Mouse (Mus musculus) liver, adult 2 months (tissue): ENCODE data around the gene Emd. TPM values are rescaled to one million over a fixed set of nuclear protein-coding genes. Genes with fewer than 3 reads are reported as not detected.
A peak's percentile ranks its signal among the peaks of the same experiment; 100 is the strongest.

Source experiments
- DNase-seq: peaks from one replicate; pipeline ENCODE4 v3.0.0-alpha.2; 2011; ENCODE audit warnings: low read depth, low spot score; ENCODE audit errors: extremely low read depth
- H3K27ac ChIP-seq: fragments of 200-500 bp; replicated peaks from 2 replicates; pipeline ENCODE4 v1.5.1; 2012; ENCODE audit warnings: low read depth, mild to moderate bottlenecking, control low read depth, inconsistent platforms, low read length; ENCODE audit not compliant: insufficient read depth
- H3K27me3 ChIP-seq: fragments of 200-500 bp; 2 replicates; pipeline ENCODE4 v1.6.1; 2012; ENCODE audit warnings: mild to moderate bottlenecking, moderate library complexity, low read length, inconsistent platforms; ENCODE audit not compliant: control insufficient read depth, insufficient read depth
- H3K36me3 ChIP-seq: fragments of 200-500 bp; 2 replicates; pipeline ENCODE4 v1.6.1; 2012; ENCODE audit warnings: low read length, inconsistent platforms; ENCODE audit not compliant: control insufficient read depth, insufficient read depth
- H3K4me1 ChIP-seq: fragments of 200-500 bp; 2 replicates; pipeline ENCODE4 v1.6.1; 2011; ENCODE audit warnings: low read length; ENCODE audit not compliant: control insufficient read depth, insufficient read depth
- H3K4me3 ChIP-seq: fragments of 200-500 bp; 2 replicates; pipeline ENCODE4 v1.5.1; 2011; ENCODE audit warnings: low read depth, mild to moderate bottlenecking, control low read depth, low read length, moderate library complexity; ENCODE audit not compliant: insufficient read depth
- H3K79me2 ChIP-seq: fragments of 200-500 bp; 2 replicates; pipeline ENCODE4 v1.6.1; 2012; ENCODE audit warnings: inconsistent platforms, mild to moderate bottlenecking, low read length, moderate library complexity; ENCODE audit not compliant: control insufficient read depth, insufficient read depth
- H3K9ac ChIP-seq: fragments of 200-500 bp; 2 replicates; pipeline ENCODE4 v1.6.1; 2012; ENCODE audit warnings: low read depth, mild to moderate bottlenecking, control low read depth, inconsistent platforms, low read length
- CTCF ChIP-seq: fragments of 200-500 bp; IDR thresholded peaks from 2 replicates; pipeline ENCODE4 v1.5.1; 2011; ENCODE audit warnings: low read depth, low read length, control low read depth
- POLR2A ChIP-seq: fragments of 200-500 bp; IDR thresholded peaks from 2 replicates; pipeline ENCODE4 v1.6.1; 2011; ENCODE audit warnings: low read length, control low read depth; ENCODE audit not compliant: insufficient read depth; ENCODE audit errors: extremely low read depth
- WGBS: fragments of 180-500 bp; shearing (Covaris S2); methylation state at CpG from one replicate; pipeline ENCODE4 v1.1.7; 2018; 5-methylcytosine and 5-hydroxymethylcytosine counted together
- polyA plus RNA-seq: library from polyadenylated mRNA; depleted of rRNA; stranded (reverse); fragments of >200 nt; gene quantifications from 2 replicates; pipeline ENCODE4 v1.2.3, GENCODE M21; 2012
- total RNA-seq: library from RNA; depleted of rRNA; stranded (reverse); fragments of >200 nt; gene quantifications from 2 replicates; pipeline ENCODE4 v1.2.3, GENCODE M21; 2014

The Emd gene
- total and polyA plus RNA-seq, 2 experiments, result 10.2 to 38.8 TPM

DNA sequence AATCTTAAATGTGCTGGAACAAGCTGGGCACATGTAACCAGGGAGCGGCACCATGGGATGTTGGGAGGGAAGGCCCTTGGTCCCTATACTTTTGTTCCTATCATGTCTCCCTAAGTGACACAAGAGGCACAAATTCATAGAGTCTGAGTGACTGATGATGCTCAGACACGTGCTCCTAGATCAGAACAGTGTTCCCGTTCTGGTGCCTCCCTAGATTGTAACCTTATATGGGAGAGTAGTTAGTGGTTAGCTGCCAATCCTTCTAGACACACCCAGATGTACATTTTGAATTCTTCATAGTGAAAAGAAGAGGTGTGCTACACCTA is 15.2 kb downstream of the Emd start:
- H3K79me2 ChIP-seq, result no peaks in the 10 kb centered on the region
- peak overlapping the region; percentile 70 for H3K4me3 ChIP-seq
- TF ChIP-seq POLR2A (no peak), CTCF (no peak)
- DNase-seq, result no peak
- H3K4me1 ChIP-seq, result peaks cover 3% of the 10 kb centered on the region; the same call in 1 of the 2 replicates
- no peaks in the 10 kb centered on the region for H3K27me3 ChIP-seq
- H3K36me3 ChIP-seq, result peaks cover 14% of the 10 kb centered on the region
- 24% methylated on average over 3 of the region's 3 CpGs for whole genome bisulfite sequencing
- H3K27ac ChIP-seq, result peak overlapping the region; percentile 93
- H3K9ac ChIP-seq, result peak overlapping the region; percentile 77

DNA sequence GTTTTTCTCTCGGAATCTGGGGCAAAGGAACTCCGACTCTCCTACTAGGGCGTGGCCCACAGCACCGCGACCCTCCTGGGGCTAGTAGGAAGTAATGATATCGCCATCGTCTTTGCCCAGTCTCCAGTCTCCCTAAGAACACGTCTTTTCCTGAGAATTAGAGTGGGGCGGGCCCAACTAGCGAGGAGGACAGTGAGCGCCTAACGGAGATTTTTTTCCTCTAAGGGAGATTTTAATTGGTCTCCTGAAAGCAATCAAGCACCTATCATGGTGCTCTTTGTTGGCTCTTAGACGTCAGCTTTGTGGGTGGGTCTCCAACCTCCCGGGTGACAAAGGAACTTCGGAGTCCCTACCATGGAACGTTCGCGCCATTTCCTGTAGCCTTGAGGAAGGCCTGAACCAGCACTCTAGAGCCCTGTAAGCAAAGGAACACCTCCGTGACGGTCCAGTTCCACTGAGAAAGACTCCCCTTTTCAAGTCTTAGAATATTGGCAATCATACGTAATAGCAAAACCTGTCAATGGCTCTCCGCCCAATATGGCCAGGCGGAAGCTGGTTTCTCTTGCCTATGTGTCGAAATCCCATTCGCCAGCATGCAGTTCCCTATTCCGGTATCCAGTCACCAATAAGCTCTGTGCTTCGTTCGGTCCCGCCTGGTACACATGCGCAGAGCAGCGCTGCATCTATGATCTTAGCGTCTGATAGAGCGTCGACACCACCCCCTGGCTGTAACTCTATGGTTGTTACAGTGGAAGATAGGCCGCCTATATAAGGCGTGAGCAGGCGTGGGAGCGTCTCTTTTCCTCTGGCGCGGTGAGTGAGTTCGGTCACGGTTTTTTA is 15.8 kb downstream of the Emd start, which contains the start of gene Rpl10:
TSS of gene Rpl10 (plus strand) at position 751 of the 840 bp plus-strand sequence.
- TF ChIP-seq CTCF (0 out of 2 replicates have a peak, but pooled peaks have one; percentile 1), POLR2A (peak; percentile 84)
- Histone ChIP-seq H3K79me2 (no peaks in the 10 kb centered on the region), H3K27ac (peak within 1 kb of the TSS; percentile 99), H3K27me3 (no peaks in the 10 kb centered on the region), H3K9ac (peak within 1 kb of the TSS; percentile 92), H3K4me3 (peak within 1 kb of the TSS; percentile 98), H3K4me1 (peaks cover 3% of the 10 kb centered on the region; the same call in 1 of the 2 replicates), H3K36me3 (peaks cover 14% of the 10 kb centered on the region)
- WGBS, result under 1% methylated on average over 42 of the region's 42 CpGs
- peak; percentile 94 for DNase-seq

DNA sequence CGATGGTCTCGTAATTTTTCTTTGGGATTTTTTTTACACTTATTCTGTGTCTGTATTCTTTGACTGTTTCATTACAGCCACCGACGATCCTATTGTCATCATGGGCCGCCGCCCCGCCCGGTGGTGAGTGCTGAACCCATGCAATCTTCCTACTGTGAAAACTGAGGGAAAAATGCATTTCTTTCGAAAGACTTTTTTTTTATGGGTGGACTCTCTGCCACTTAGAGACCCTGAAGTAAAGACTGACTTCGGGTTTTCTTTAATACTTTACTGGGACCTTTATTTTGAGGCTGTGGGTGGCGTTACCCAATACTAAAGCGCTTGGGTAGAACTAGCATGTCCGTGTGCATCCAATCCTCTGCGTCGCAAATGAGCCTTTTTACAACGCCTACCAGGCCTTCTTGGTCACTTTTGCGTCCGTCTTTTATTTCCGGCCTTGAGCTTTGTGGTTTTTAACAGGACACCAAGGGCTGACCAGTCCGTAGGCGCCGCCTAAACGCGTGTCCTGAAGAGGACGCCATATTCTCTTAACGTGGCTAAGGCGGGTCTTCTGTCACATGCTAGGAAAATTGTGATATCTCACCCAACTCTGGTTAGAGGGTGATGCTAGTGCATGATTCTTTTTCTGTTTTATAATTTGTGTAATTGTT is 16.5 kb downstream of the Emd start:
- Histone ChIP-seq H3K27me3 (no peaks in the 10 kb centered on the region), H3K27ac (peak overlapping the region; percentile 92), H3K4me1 (peaks cover 3% of the 10 kb centered on the region; the same call in 1 of the 2 replicates), H3K36me3 (peaks cover 14% of the 10 kb centered on the region), H3K4me3 (peak overlapping the region; percentile 98), H3K79me2 (no peaks in the 10 kb centered on the region), H3K9ac (peak overlapping the region; percentile 92)
- WGBS, result under 1% methylated on average over 27 of the region's 27 CpGs
- DNase-seq, result peak; percentile 32
- no peak for TF ChIP-seq POLR2A
- no peak for TF ChIP-seq CTCF

DNA sequence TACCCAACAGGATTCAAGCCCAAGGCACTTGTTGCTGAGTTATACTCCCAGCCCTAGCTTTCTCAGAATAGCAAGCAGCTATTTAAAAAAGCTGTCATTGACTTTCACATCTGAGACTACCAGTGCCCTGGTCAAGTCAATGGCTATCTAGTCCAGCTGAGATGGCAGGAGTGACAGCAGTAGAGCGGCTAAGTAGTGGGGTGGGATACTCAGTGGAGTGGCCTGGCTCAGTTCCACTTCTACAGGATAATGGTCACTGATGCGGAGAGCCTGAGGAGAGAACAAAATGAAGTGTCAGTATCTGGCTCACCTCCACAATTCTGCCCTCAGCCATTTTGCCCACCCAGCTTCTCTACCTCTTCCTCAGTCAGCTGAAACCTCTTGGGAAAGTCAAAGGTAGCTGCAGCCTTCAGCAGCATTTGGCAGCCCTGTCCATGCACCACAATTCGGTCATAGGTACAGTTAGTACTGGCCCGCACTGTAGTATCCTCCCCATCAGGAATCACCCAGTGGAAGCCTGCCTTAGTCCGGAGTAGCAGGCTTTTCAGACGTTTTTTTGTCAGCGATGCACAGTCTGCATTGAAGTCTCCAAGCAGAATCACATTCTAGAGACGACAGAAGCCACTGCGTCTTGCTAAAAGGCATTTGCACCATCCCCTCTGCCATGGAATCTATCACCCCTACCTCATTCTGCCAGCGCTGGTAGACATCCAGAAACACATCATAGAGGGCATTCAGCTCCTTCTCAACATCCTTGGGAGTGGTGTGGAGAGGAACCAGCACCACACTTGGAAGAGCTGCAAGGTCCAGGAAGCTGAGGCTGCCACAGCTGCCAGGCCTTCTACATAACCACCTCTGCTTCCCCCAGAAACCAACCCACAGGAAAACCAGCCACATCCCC is 19.2 kb downstream of the Emd start:
- no peak overlapping the region for H3K9ac ChIP-seq
- peaks cover 14% of the 10 kb centered on the region for H3K36me3 ChIP-seq
- TF ChIP-seq CTCF (no peak), POLR2A (no peak)
- WGBS, result 31% methylated on average over 10 of the region's 10 CpGs
- no peaks in the 10 kb centered on the region for H3K79me2 ChIP-seq
- H3K4me3 ChIP-seq, result no peak overlapping the region
- H3K4me1 ChIP-seq, result peaks cover 3% of the 10 kb centered on the region; the same call in 1 of the 2 replicates
- DNase-seq, result no peak
- H3K27me3 ChIP-seq, result no peaks in the 10 kb centered on the region
- 0 out of 2 replicates have a peak overlapping the region, but pooled peaks have one; percentile 27 for H3K27ac ChIP-seq

DNA sequence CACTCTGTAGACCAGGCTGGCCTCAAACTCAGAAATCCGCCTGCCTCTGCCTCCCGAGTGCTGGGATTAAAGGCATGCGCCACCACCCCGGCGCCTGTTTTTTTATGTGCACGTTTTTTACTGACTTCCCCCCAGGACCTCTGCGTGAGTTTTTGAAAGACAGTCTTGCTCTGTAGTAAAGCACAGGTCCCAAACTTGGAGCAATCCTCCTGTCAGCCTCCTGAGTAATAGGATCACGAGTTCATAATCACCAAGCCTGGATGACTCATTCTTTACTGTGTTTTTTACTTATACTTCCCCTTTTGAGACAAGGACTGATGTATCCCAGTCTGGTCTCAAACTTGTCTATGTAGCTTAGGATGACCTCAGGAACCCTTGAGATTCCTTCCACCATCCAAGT is 23.4 kb downstream of the Emd start:
- Histone ChIP-seq H3K79me2 (no peaks in the 10 kb centered on the region), H3K4me1 (peaks cover 1% of the 10 kb centered on the region; the same call in 1 of the 2 replicates), H3K4me3 (no peak overlapping the region), H3K27me3 (no peaks in the 10 kb centered on the region), H3K36me3 (peaks cover 3% of the 10 kb centered on the region; the same call in 1 of the 2 replicates), H3K9ac (no peak overlapping the region), H3K27ac (no peak overlapping the region)
- no peak for DNase-seq
- WGBS, result 83% methylated on average over 8 of the region's 8 CpGs
- TF ChIP-seq CTCF (no peak), POLR2A (no peak)
